Comparison of ENCODE assay signal across 15 mouse cellular contexts in the genomic region with DNA sequence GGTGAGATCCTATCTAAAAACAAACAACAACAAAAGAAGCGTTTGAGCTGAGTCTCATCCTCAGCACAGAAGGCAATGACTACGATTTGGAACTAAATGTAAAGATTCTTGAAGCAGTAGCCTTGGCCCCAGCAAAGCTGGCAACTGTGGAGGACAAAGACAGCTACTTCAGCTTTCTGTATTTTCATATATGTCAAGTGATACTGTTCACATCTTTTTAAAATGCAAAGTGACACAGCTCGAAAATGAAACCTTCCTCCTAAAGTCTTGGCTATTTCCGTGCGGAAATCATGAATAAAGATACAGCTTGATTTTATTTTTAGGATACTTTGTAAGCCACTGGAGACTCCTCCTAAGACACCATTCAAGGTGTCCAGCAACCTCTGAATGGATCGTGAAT. TPM values are rescaled to one million over a fixed set of nuclear protein-coding genes. Genes with fewer than 3 reads are reported as not detected.
"Had no signal": no experiment of that assay in that cellular context is flagged by ENCODE, and none has a peak within 500 bp of the region (broad histone marks: within the 10 kb centered on the region; RNA-seq: fewer than 3 reads in every experiment).

No protein-coding gene starts in this region.

- H3K27me3 ChIP-seq: liver, embryonic 15.5 days; lung, embryonic 15.5 days; megakaryocyte, embryonic 14.5 days; midbrain, embryonic 13.5 days; midbrain, embryonic 15.5 days; neural tube, embryonic 12.5 days; stomach, embryonic 15.5 days had no signal

- H3K9me3 ChIP-seq: liver, embryonic 15.5 days; lung, embryonic 15.5 days; midbrain, embryonic 13.5 days; midbrain, embryonic 15.5 days; neural tube, embryonic 12.5 days; stomach, embryonic 15.5 days had no signal

- H3K9ac ChIP-seq: liver, embryonic 15.5 days; liver, postnatal 0 days; lung, embryonic 15.5 days; midbrain, embryonic 13.5 days; midbrain, embryonic 15.5 days; neural tube, embryonic 12.5 days; stomach, embryonic 15.5 days had no signal

- H3K4me3 ChIP-seq: liver, embryonic 15.5 days; lung, embryonic 15.5 days; megakaryocyte, embryonic 14.5 days; midbrain, embryonic 13.5 days; midbrain, embryonic 15.5 days; neural tube, embryonic 12.5 days; stomach, embryonic 15.5 days had no signal

- ATAC-seq: liver, postnatal 0 days; midbrain, embryonic 13.5 days; midbrain, embryonic 15.5 days had no signal

- DNase-seq: liver, postnatal 0 days; lung, adult 2 months; lung, postnatal 14 days had no signal

- H3K4me2 ChIP-seq: liver, embryonic 15.5 days; lung, embryonic 15.5 days; midbrain, embryonic 11.5 days; midbrain, embryonic 13.5 days; midbrain, embryonic 15.5 days; neural tube, embryonic 12.5 days; stomach, embryonic 15.5 days had no signal

- H3K27ac ChIP-seq: liver, embryonic 15.5 days; lung, embryonic 15.5 days; macrophage; midbrain, embryonic 13.5 days; midbrain, embryonic 15.5 days; neural tube, embryonic 12.5 days; stomach, embryonic 15.5 days; stomach, postnatal 0 days had no signal

- H3K36me3 ChIP-seq: liver, embryonic 15.5 days; lung, embryonic 15.5 days; midbrain, embryonic 13.5 days; midbrain, embryonic 15.5 days; neural tube, embryonic 12.5 days; stomach, embryonic 15.5 days had no signal

- H3K4me1 ChIP-seq: liver, embryonic 15.5 days; megakaryocyte, embryonic 14.5 days; neural tube, embryonic 12.5 days; stomach, embryonic 15.5 days had no signal

RNA-seq across cellular contexts. Expression of gene Iyd, which starts 26.1 kb away (rescaled TPM):
- polyA plus RNA-seq: macrophage; midbrain, embryonic 11.5 days; neural tube, embryonic 12.5 days; spleen, adult 2 months; testis, adult 2 months had no signal
